Mouse (Mus musculus): ENCODE data around the gene P2rx3. TPM values are rescaled to one million over a fixed set of nuclear protein-coding genes. Genes with fewer than 3 reads are reported as not detected.

The P2rx3 gene
- polyA plus RNA-seq, 2 experiments, result 0.17 to 0.22 TPM

- peak overlapping the region; percentile 20; the same call in 1 of the 2 replicates for H3K4me2 ChIP-seq (ENCODE audit: low read depth)
- H3K27ac ChIP-seq, result peak overlapping the region; percentile 29
- H3K9me3 ChIP-seq (ENCODE audit: control insufficient read depth, low read length), result no peaks in the 10 kb centered on the region
- H3K4me3 ChIP-seq (ENCODE audit: insufficient read depth in 1 of 2, low read depth in 2 of 2, low read length in 2 of 2), result no peak overlapping the region
- no peaks in the 10 kb centered on the region for H3K27me3 ChIP-seq (ENCODE audit: control insufficient read depth, insufficient read depth, low read length)
- H3K9ac ChIP-seq (replicated peaks), result no peak overlapping the region; the same call in 1 of the 2 replicates
- 49% methylated on average over 3 of the region's 3 CpGs for WGBS (ENCODE audit: insufficient replicate concordance)
- no peak for DNase-seq (ENCODE audit: low read depth in 3 of 3, low spot score in 3 of 3)
- no peaks in the 10 kb centered on the region for H3K36me3 ChIP-seq (replicated peaks; ENCODE audit: control insufficient read depth, insufficient read depth, low read depth)
- H3K4me1 ChIP-seq (replicated peaks; ENCODE audit: control insufficient read depth in 2 of 2, insufficient read depth in 2 of 2, low read length in 1 of 2), result peaks cover 46 to 49% of the 10 kb centered on the region in 2 experiments
- ATAC-seq (ENCODE audit: insufficient read depth), result no peak
- TF ChIP-seq EP300 (IDR thresholded peaks at IDR 0.05; ENCODE audit: low read depth) (no peak), CTCF (IDR thresholded peaks at IDR 0.05; ENCODE audit: low read depth) (no peak)
Observed at GRCm38 (mm10) chr2:85014588-85014982, 22.7 kb downstream of the P2rx3 start.

GRCm38 (mm10) chr2:85013826-85014587 is 23.3 kb downstream of the P2rx3 start:
- H3K27me3 ChIP-seq (ENCODE audit: control insufficient read depth, insufficient read depth, low read length), result no peaks in the 10 kb centered on the region
- H3K9me3 ChIP-seq (ENCODE audit: control insufficient read depth, low read length), result no peaks in the 10 kb centered on the region
- WGBS (ENCODE audit: insufficient replicate concordance), result 56% methylated on average over 5 of the region's 5 CpGs
- DNase-seq (ENCODE audit: low read depth in 3 of 3, low spot score in 3 of 3) (no peak), ATAC-seq (ENCODE audit: insufficient read depth) (no peak)
- peak overlapping the region in 1 of 2 experiments; percentile 48; a peak in 1 of 4 replicates for H3K4me3 ChIP-seq (ENCODE audit: insufficient read depth in 1 of 2, low read depth in 2 of 2, low read length in 2 of 2)
- TF ChIP-seq CTCF (IDR thresholded peaks at IDR 0.05; ENCODE audit: low read depth), result peak; percentile 33; the same call in 1 of the 2 replicates
- TF ChIP-seq EP300 (IDR thresholded peaks at IDR 0.05; ENCODE audit: low read depth), result no peak
- H3K36me3 ChIP-seq (replicated peaks; ENCODE audit: control insufficient read depth, insufficient read depth, low read depth), result no peaks in the 10 kb centered on the region
- peak overlapping the region; percentile 99 for H3K27ac ChIP-seq
- peak overlapping the region; percentile 93 for H3K4me2 ChIP-seq (ENCODE audit: low read depth)
- peak overlapping the region; percentile 37 for H3K9ac ChIP-seq (replicated peaks)
- peaks cover 48 to 53% of the 10 kb centered on the region in 2 experiments for H3K4me1 ChIP-seq (replicated peaks; ENCODE audit: control insufficient read depth in 2 of 2, insufficient read depth in 2 of 2, low read length in 1 of 2)

GRCm38 (mm10) chr2:85012679-85013078 is 24.6 kb downstream of the P2rx3 start:
- TF ChIP-seq EP300 (IDR thresholded peaks at IDR 0.05; ENCODE audit: low read depth) (no peak; the same call in 1 of the 2 replicates), CTCF (IDR thresholded peaks at IDR 0.05; ENCODE audit: low read depth) (no peak)
- Histone ChIP-seq H3K27ac (peak overlapping the region; percentile 99), H3K36me3 (replicated peaks; ENCODE audit: control insufficient read depth, insufficient read depth, low read depth) (no peaks in the 10 kb centered on the region), H3K9ac (replicated peaks) (peak overlapping the region; percentile 82), H3K27me3 (ENCODE audit: control insufficient read depth, insufficient read depth, low read length) (no peaks in the 10 kb centered on the region), H3K4me1 (replicated peaks; ENCODE audit: control insufficient read depth in 2 of 2, insufficient read depth in 2 of 2, low read length in 1 of 2) (peaks cover 48 to 53% of the 10 kb centered on the region in 2 experiments), H3K9me3 (ENCODE audit: control insufficient read depth, low read length) (no peaks in the 10 kb centered on the region), H3K4me2 (ENCODE audit: low read depth) (peak overlapping the region; percentile 93), H3K4me3 (ENCODE audit: insufficient read depth in 1 of 2, low read depth in 2 of 2, low read length in 2 of 2) (peak overlapping the region; percentile 48 to 56)
- peak; percentile 73 for ATAC-seq (ENCODE audit: insufficient read depth)
- WGBS (ENCODE audit: insufficient replicate concordance), result 23% methylated on average over 14 of the region's 14 CpGs
- DNase-seq (ENCODE audit: low read depth in 3 of 3, low spot score in 3 of 3), result peak in 2 of 3 experiments; percentile 37 to 50

- TF ChIP-seq EP300 (IDR thresholded peaks at IDR 0.05; ENCODE audit: low read depth) (peak; percentile 75), CTCF (IDR thresholded peaks at IDR 0.05; ENCODE audit: low read depth) (no peak)
- Histone ChIP-seq H3K4me3 (ENCODE audit: insufficient read depth in 1 of 2, low read depth in 2 of 2, low read length in 2 of 2) (peak overlapping the region; percentile 48 to 56), H3K9me3 (ENCODE audit: control insufficient read depth, low read length) (no peaks in the 10 kb centered on the region), H3K27me3 (ENCODE audit: control insufficient read depth, insufficient read depth, low read length) (no peaks in the 10 kb centered on the region), H3K36me3 (replicated peaks; ENCODE audit: control insufficient read depth, insufficient read depth, low read depth) (no peaks in the 10 kb centered on the region), H3K4me1 (replicated peaks; ENCODE audit: control insufficient read depth in 2 of 2, insufficient read depth in 2 of 2, low read length in 1 of 2) (peaks cover 48 to 53% of the 10 kb centered on the region in 2 experiments), H3K4me2 (ENCODE audit: low read depth) (peak overlapping the region; percentile 93), H3K9ac (replicated peaks) (peak overlapping the region; percentile 82), H3K27ac (peak overlapping the region; percentile 99)
- WGBS (ENCODE audit: insufficient replicate concordance), result 22% methylated on average over 9 of the region's 9 CpGs
- DNase-seq (ENCODE audit: low read depth in 3 of 3, low spot score in 3 of 3) (peak; percentile 84 to 88 (median 88)), ATAC-seq (ENCODE audit: insufficient read depth) (peak; percentile 99)
Observed at GRCm38 (mm10) chr2:85011906-85012604, 25.2 kb downstream of the P2rx3 start.

GRCm38 (mm10) chr2:85009212-85009611 is 28.1 kb downstream of the P2rx3 start:
- H3K9ac ChIP-seq (replicated peaks), result no peak overlapping the region
- no peak overlapping the region for H3K4me2 ChIP-seq (ENCODE audit: low read depth)
- H3K9me3 ChIP-seq (ENCODE audit: control insufficient read depth, low read length), result no peaks in the 10 kb centered on the region
- no peaks in the 10 kb centered on the region for H3K36me3 ChIP-seq (replicated peaks; ENCODE audit: control insufficient read depth, insufficient read depth, low read depth)
- ATAC-seq (ENCODE audit: insufficient read depth) (no peak), DNase-seq (ENCODE audit: low read depth in 3 of 3, low spot score in 3 of 3) (no peak)
- peak overlapping the region; percentile 16; the same call in 1 of the 2 replicates for H3K27ac ChIP-seq
- 63% methylated on average over 2 of the region's 2 CpGs for WGBS (ENCODE audit: insufficient replicate concordance)
- peaks cover 46 to 47% of the 10 kb centered on the region in 2 experiments for H3K4me1 ChIP-seq (replicated peaks; ENCODE audit: control insufficient read depth in 2 of 2, insufficient read depth in 2 of 2, low read length in 1 of 2)
- H3K27me3 ChIP-seq (ENCODE audit: control insufficient read depth, insufficient read depth, low read length), result no peaks in the 10 kb centered on the region
- TF ChIP-seq CTCF (IDR thresholded peaks at IDR 0.05; ENCODE audit: low read depth) (no peak), EP300 (IDR thresholded peaks at IDR 0.05; ENCODE audit: low read depth) (no peak)
- H3K4me3 ChIP-seq (ENCODE audit: insufficient read depth in 1 of 2, low read depth in 2 of 2, low read length in 2 of 2), result no peak overlapping the region
